Mouse (Mus musculus) heart, embryonic 13.5 days (tissue): ENCODE data around the gene Btbd9. TPM values are rescaled to one million over a fixed set of nuclear protein-coding genes. Genes with fewer than 3 reads are reported as not detected.

ENCODE experiments used
- ATAC-seq: fragments of 200-750 bp; cut with Nextera tagmentation; 2 replicates; pipeline ENCODE4 v1.8.0; 2017; ENCODE audit warnings: moderate TSS enrichment; ENCODE audit not compliant: insufficient number of reproducible peaks, low FRiP score, low TSS enrichment; ENCODE audit errors: extremely low read depth
- H3K27ac ChIP-seq: fragments of 300-500 bp; sonication (generic); replicated peaks from 2 replicates; pipeline ENCODE4 v1.5.1; 2015; ENCODE audit warnings: moderate library complexity, mild to moderate bottlenecking, inconsistent platforms
- H3K27me3 ChIP-seq: fragments of 300-500 bp; sonication (generic); replicated peaks from 2 replicates; pipeline ENCODE4 v1.6.1; 2015; ENCODE audit warnings: mild to moderate bottlenecking, inconsistent platforms
- H3K36me3 ChIP-seq: fragments of 300-500 bp; sonication (generic); 2 replicates; pipeline ENCODE4 v1.6.1; 2015; ENCODE audit warnings: mild to moderate bottlenecking, inconsistent platforms
- H3K4me1 ChIP-seq: fragments of 300-500 bp; sonication (generic); 2 replicates; pipeline ENCODE4 v1.6.1; 2015; ENCODE audit warnings: inconsistent platforms
- H3K4me2 ChIP-seq: fragments of 300-500 bp; sonication (generic); 2 replicates; pipeline ENCODE4 v1.6.1; 2015; ENCODE audit warnings: inconsistent platforms, mild to moderate bottlenecking, moderate library complexity
- H3K4me3 ChIP-seq: fragments of 300-500 bp; sonication (generic); 2 replicates; pipeline ENCODE4 v1.5.1; 2015; ENCODE audit warnings: moderate library complexity, mild to moderate bottlenecking, inconsistent platforms
- H3K9ac ChIP-seq: fragments of 300-500 bp; sonication (generic); 2 replicates; pipeline ENCODE4 v1.6.1; 2015; ENCODE audit warnings: inconsistent platforms, mild to moderate bottlenecking, moderate library complexity
- H3K9me3 ChIP-seq: fragments of 300-500 bp; sonication (generic); 2 replicates; pipeline ENCODE4 v1.6.1; 2016; ENCODE audit warnings: inconsistent platforms
- WGBS: fragments of 180-500 bp; shearing (Covaris S2); methylation state at CpG from one replicate; pipeline ENCODE4 v1.1.7; 2015; ENCODE audit warnings: mixed read lengths; 5-methylcytosine and 5-hydroxymethylcytosine counted together
- polyA plus RNA-seq: library from polyadenylated mRNA; unstranded; fragments of >200 nt; fragmentation: Nextera tagmentation; extraction: Ambion mirVana; gene quantifications from 2 replicates; pipeline ENCODE4 v1.2.1, GENCODE M21; 2015

Btbd9 gene
- polyA plus RNA-seq, 1 experiment from 2014 or later, result 44.4 TPM

DNA sequence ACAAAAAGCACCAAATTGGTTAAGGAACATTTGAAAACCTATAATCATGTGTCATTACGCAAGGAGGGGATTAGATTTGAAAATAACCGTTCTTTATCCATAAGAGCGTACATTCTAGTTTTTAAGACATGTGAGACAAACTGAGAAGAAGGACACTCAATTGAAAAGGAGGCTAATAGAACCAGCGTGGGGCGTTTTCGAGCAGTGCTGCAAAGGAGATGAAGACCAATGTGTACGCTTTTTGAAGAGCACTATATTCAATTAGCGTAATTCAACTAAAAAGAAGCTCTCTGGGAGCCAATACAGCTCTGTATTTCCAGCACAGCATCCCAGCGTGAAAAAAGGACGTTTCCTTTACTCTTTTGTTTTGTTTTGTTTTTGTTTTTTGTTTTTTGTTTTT is 103.5 kb downstream of the Btbd9 start:
- Histone ChIP-seq H3K9ac (no peak overlapping the region), H3K4me3 (no peak overlapping the region), H3K9me3 (no peaks in the 10 kb centered on the region), H3K4me1 (peaks cover 64% of the 10 kb centered on the region), H3K27me3 (no peaks in the 10 kb centered on the region), H3K27ac (no peak overlapping the region), H3K36me3 (no peaks in the 10 kb centered on the region), H3K4me2 (no peak overlapping the region)
- 92% methylated on average over 10 of the region's 10 CpGs for WGBS
- ATAC-seq, result no peak

DNA sequence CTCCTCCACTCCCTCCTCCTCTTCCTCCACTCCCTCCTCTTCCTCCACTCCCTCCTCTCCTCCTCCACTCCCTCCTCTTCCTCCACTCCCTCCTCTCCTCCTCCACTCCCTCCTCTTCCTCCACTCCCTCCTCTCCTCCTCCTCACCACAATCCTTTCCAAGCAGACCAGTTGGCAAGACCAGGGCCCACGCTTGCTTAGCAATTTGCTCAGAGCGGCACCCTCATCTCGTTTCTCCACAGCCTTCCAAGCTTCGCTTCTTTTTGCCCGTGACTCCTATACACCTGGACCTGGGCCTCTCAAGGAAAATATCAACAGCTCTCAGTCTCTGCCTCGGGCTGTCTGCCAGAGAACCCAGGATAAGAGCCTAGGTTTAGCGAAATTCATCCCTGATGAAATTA is 104.8 kb downstream of the Btbd9 start:
- ATAC-seq, result no peak
- 66% methylated on average over 7 of the region's 7 CpGs for WGBS
- peaks cover 63% of the 10 kb centered on the region for H3K4me1 ChIP-seq
- no peak overlapping the region for H3K27ac ChIP-seq
- no peaks in the 10 kb centered on the region for H3K27me3 ChIP-seq
- H3K4me2 ChIP-seq, result no peak overlapping the region
- H3K9me3 ChIP-seq, result no peaks in the 10 kb centered on the region
- H3K36me3 ChIP-seq, result no peaks in the 10 kb centered on the region
- no peak overlapping the region for H3K9ac ChIP-seq
- H3K4me3 ChIP-seq, result no peak overlapping the region

DNA sequence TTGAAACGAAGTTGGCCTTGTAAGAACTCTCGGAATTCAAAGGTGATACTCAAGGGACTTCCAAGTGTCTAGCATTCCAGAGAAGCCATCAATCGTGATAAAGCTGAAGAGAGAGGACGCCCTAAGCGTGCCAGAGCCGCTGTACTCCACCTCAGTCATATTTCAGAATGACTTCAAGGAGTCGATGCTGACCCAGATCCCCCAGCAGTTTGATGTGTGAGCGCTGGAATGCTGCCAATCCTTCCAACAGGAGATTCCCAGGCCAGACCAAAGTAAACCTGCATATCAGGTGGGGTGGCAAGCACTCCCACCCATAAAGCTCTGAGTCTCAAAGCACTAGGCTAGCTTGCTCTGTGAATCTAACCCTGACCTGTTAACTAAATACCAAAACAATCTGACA is 105.5 kb downstream of the Btbd9 start:
- H3K27ac ChIP-seq, result peak overlapping the region; percentile 54
- H3K4me1 ChIP-seq, result peaks cover 64% of the 10 kb centered on the region
- 28% methylated on average over 8 of the region's 8 CpGs for WGBS
- H3K27me3 ChIP-seq, result no peaks in the 10 kb centered on the region
- H3K4me2 ChIP-seq, result no peak overlapping the region
- no peak overlapping the region for H3K4me3 ChIP-seq
- H3K9me3 ChIP-seq, result no peaks in the 10 kb centered on the region
- ATAC-seq, result no peak
- H3K9ac ChIP-seq, result no peak overlapping the region
- no peaks in the 10 kb centered on the region for H3K36me3 ChIP-seq

DNA sequence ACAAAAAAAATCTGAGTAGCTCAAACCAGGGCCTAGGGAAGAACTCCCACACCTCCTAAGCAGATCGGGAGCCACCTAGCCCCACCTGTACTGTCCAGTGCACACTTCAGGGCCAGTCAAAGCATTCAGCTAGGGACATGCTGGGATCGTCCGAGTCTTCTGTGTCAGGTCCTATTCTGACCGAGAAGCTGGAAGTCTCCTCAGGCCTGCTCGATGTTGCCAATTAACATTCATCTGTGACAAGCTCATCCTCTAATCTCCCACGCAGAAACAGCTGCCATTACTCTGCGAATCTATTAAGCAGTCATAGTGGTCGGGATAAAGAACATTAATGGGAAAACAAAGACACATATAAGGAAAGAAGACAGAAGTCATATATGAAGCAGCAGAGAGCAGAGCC is 106.0 kb downstream of the Btbd9 start:
- ATAC-seq, result no peak
- H3K9me3 ChIP-seq, result no peaks in the 10 kb centered on the region
- WGBS, result 49% methylated on average over 8 of the region's 8 CpGs
- peaks cover 66% of the 10 kb centered on the region for H3K4me1 ChIP-seq
- H3K27me3 ChIP-seq, result no peaks in the 10 kb centered on the region
- no peak overlapping the region for H3K27ac ChIP-seq
- H3K4me3 ChIP-seq, result no peak overlapping the region
- H3K4me2 ChIP-seq, result no peak overlapping the region
- no peaks in the 10 kb centered on the region for H3K36me3 ChIP-seq
- H3K9ac ChIP-seq, result no peak overlapping the region

DNA sequence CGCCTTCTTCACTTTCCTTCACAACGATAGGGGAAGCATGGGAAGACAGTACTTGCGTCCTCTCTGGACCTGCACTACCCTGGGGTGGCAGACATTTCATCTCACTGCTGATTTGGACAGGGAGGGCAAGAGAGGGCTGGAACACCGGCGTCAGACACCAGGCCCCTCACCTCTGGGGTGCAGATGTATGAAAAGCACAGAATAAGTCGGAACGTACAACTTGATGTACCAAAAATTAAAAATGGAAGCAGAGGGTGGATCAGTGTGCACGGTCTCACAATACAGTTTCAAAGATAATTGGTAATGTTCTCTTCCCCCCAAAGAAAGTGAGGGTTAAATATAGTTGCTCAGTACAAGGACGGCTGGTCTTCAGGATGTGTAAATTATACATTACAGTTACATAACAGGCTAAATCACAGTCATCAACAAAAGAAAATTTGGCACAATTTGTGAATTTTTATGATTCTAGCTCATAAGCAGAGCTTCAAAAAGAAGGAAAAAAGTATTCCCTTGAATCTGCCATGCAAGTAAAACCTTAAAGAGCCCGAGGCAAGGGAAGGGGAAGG is 106.7 kb downstream of the Btbd9 start:
- no peaks in the 10 kb centered on the region for H3K36me3 ChIP-seq
- WGBS, result 76% methylated on average over 10 of the region's 10 CpGs
- peaks cover 66% of the 10 kb centered on the region for H3K4me1 ChIP-seq
- no peak overlapping the region for H3K4me2 ChIP-seq
- ATAC-seq, result no peak
- no peak overlapping the region for H3K4me3 ChIP-seq
- H3K27ac ChIP-seq, result no peak overlapping the region
- no peaks in the 10 kb centered on the region for H3K9me3 ChIP-seq
- no peak overlapping the region for H3K9ac ChIP-seq
- no peaks in the 10 kb centered on the region for H3K27me3 ChIP-seq

DNA sequence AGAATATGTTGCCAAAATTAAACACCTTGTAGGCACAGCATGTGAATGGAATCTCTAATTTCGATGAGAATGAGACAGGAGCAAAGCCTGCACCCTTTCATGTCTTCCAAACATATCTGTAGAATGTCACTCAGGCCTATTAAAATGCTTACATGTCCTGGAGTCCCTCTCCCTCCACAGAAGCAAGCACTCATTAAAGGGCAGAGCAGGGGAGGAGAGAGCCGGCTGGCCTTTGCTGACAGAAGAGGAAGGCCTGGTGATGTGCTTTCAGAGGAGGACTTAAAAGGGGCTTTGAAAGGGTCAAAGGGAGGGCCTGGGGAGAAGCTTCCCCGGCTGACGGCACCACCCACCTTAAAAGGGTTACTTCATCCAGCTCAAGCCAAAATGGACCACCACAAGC is 107.9 kb downstream of the Btbd9 start:
- Histone ChIP-seq H3K27me3 (no peaks in the 10 kb centered on the region), H3K36me3 (no peaks in the 10 kb centered on the region), H3K4me2 (peak overlapping the region; percentile 55; the same call in 1 of the 2 replicates), H3K27ac (peak overlapping the region; percentile 72; the same call in 1 of the 2 replicates), H3K9me3 (no peaks in the 10 kb centered on the region), H3K9ac (no peak overlapping the region), H3K4me3 (no peak overlapping the region), H3K4me1 (peaks cover 69% of the 10 kb centered on the region)
- WGBS, result 24% methylated on average over 4 of the region's 4 CpGs
- no peak for ATAC-seq

DNA sequence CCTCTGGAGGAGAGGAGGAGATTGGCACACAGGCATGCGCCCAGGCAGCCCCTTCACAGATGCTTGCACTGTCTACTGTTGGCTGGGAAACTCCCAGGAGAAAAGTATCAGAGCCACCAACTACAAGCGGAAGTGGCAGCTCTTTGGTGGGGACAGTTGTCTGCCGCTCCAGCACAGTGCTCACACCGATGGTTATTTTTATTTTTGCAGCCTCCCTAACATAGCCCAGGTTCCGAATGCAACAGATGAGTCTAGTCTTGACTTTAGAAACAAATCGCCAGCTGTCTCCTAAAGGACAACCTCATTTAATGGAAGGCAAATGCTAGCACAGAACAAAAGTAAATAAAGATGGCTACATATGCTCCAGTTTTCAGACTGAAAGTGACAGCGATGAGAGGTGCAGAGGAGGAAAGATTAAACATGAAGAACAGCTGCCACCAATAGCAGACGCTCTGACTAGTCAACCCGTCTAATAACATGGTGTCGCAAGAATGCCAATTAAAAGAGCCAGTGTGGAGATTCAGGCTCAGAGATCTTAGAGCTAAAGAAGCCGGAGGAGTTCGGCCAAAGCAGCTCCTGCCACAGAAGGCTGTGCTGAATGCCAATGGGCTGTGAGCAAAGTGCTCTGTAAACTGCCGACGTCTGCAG is 108.6 kb downstream of the Btbd9 start:
- H3K27me3 ChIP-seq, result no peaks in the 10 kb centered on the region
- ATAC-seq, result no peak
- peak overlapping the region; percentile 61 for H3K9ac ChIP-seq
- H3K27ac ChIP-seq, result peak overlapping the region; percentile 72
- no peaks in the 10 kb centered on the region for H3K9me3 ChIP-seq
- peaks cover 76% of the 10 kb centered on the region for H3K4me1 ChIP-seq
- H3K4me2 ChIP-seq, result peak overlapping the region; percentile 55
- 34% methylated on average over 14 of the region's 14 CpGs for WGBS
- H3K36me3 ChIP-seq, result no peaks in the 10 kb centered on the region
- H3K4me3 ChIP-seq, result peak overlapping the region; percentile 15

DNA sequence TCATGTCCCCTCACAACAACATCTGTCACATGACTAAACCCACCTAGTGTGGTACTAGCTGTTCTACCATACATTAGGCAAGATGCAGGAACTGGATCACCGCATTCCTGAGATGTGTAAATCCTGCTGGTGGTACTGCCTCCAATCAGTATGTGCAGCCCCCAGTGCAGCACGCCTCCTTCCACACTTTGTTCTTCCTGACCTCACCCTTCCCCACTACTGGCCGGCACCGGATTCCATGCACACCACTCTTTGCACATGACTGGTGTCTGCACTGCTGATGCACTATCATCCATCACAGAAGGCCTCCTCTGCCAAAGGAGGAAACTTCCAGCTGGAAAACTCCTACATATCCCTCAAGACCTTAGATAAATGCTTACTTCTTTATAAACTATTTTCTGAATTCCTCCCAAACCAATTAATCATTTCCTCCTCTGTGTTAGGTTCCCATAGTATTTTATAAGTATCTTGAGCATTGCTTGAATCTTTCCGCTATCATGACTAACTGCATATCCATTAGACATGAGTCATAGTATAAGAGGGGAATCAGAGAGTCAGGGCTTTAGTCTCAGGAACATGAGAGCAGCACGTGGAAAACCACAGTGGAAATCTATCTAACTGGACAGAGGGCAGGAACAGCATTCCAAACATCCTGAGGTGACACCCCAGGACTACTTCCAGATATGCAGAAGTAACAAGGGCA is 111.1 kb downstream of the Btbd9 start:
- Histone ChIP-seq H3K27me3 (no peaks in the 10 kb centered on the region), H3K4me3 (no peak overlapping the region), H3K4me1 (peaks cover 65% of the 10 kb centered on the region), H3K9ac (no peak overlapping the region), H3K9me3 (no peaks in the 10 kb centered on the region), H3K4me2 (peak overlapping the region; percentile 24; the same call in 1 of the 2 replicates), H3K27ac (peak overlapping the region; percentile 56; the same call in 1 of the 2 replicates), H3K36me3 (no peaks in the 10 kb centered on the region)
- 40% methylated on average over 6 of the region's 6 CpGs for WGBS
- no peak for ATAC-seq

DNA sequence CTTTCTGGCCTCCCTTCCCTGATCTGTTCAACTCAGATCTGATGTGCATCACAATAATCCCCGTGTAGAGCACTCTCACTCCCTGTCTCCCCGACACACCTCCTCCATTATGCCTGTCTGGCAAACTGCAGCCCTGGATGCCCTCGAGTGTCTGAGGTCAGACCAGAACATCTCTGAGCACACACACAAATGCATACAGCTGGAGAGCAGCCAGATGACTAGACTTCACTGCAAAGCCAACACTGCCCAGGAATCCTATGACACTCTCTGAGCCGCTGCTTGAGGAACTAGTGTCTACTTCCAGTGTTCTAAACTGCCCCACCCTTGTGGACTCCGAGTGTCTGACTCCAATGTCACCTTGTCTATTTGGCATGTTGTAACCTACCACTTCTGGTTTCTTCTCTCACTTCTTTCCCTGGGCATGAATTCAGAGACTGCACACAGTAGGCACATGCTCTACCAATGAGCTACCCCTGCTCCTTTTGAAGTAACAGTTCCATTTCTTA is 112.0 kb downstream of the Btbd9 start:
- H3K9me3 ChIP-seq, result no peaks in the 10 kb centered on the region
- peak overlapping the region; percentile 56 for H3K27ac ChIP-seq
- no peak overlapping the region for H3K4me3 ChIP-seq
- peaks cover 57% of the 10 kb centered on the region for H3K4me1 ChIP-seq
- H3K36me3 ChIP-seq, result no peaks in the 10 kb centered on the region
- H3K4me2 ChIP-seq, result peak overlapping the region; percentile 24
- 28% methylated on average over 5 of the region's 5 CpGs for WGBS
- 0 out of 2 replicates have a peak overlapping the region, but pooled peaks have one; percentile 10 for H3K9ac ChIP-seq
- ATAC-seq, result no peak
- H3K27me3 ChIP-seq, result no peaks in the 10 kb centered on the region

DNA sequence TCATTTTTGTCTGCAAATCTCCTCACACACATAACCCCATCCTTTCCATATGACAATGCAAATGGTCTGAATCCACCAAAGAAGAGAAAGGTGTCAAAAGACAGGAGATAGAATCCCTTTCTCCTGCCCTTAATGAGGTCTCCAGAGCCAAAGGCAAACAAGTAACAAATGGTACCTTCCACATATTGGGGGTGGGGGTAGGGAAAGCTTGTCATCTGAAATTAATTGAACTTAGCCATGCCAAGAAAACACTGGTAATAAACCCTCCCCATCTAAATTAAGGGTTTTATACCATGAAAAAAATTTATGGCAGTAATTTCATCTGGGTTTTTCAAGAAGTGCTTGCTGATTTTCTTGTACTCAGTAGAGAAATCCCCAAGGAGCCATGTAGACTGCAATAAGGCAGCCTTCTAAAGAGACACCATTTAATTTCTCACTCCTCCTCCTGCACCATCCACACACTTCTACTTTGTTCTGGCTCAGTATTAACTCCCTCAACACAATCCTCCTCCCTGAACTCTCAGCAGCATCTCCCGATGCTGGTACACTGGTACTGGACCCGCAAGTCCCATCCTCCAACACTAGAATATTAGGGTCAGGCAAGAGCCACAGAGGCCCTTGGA is 115.5 kb downstream of the Btbd9 start:
- Histone ChIP-seq H3K9me3 (no peaks in the 10 kb centered on the region), H3K4me2 (no peak overlapping the region), H3K27me3 (no peaks in the 10 kb centered on the region), H3K4me1 (peaks cover 56% of the 10 kb centered on the region), H3K36me3 (no peaks in the 10 kb centered on the region), H3K9ac (no peak overlapping the region), H3K27ac (no peak overlapping the region), H3K4me3 (no peak overlapping the region)
- WGBS, result 84% methylated on average over 2 of the region's 2 CpGs
- ATAC-seq, result no peak

DNA sequence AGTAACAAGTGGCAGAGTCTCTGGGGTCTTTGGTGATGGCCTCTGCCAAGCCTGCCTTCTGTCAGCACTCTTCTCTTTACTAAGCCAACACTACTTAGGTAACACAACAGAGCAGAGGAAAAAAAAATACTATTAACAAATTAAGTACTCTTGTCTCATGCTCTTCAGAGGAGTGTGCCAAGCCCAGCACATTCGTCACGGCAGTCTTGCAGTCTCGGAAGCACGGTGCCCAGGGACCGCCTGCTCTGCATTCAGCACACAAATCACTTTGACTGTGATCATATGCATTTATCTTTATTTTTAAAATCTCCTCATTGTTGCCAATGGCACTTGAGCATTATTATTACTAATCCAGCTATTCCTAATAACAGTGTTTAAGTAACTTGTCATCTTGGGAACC is 116.6 kb downstream of the Btbd9 start:
- Histone ChIP-seq H3K4me1 (peaks cover 45% of the 10 kb centered on the region), H3K9ac (no peak overlapping the region), H3K27ac (no peak overlapping the region), H3K9me3 (no peaks in the 10 kb centered on the region), H3K27me3 (no peaks in the 10 kb centered on the region), H3K36me3 (no peaks in the 10 kb centered on the region), H3K4me2 (no peak overlapping the region), H3K4me3 (no peak overlapping the region)
- 79% methylated on average over 5 of the region's 5 CpGs for WGBS
- no peak for ATAC-seq
